Mouse (Mus musculus) mesoderm, embryonic 11.5 days (tissue): ENCODE data around the gene Thbd.
A peak's percentile ranks its signal among the peaks of the same experiment; 100 is the strongest.

Source experiments
- DNase-seq: peaks from one replicate; pipeline ENCODE4 v3.0.0-alpha.2; 2012; ENCODE audit warnings: low read depth, low spot score

The Thbd gene

DNA sequence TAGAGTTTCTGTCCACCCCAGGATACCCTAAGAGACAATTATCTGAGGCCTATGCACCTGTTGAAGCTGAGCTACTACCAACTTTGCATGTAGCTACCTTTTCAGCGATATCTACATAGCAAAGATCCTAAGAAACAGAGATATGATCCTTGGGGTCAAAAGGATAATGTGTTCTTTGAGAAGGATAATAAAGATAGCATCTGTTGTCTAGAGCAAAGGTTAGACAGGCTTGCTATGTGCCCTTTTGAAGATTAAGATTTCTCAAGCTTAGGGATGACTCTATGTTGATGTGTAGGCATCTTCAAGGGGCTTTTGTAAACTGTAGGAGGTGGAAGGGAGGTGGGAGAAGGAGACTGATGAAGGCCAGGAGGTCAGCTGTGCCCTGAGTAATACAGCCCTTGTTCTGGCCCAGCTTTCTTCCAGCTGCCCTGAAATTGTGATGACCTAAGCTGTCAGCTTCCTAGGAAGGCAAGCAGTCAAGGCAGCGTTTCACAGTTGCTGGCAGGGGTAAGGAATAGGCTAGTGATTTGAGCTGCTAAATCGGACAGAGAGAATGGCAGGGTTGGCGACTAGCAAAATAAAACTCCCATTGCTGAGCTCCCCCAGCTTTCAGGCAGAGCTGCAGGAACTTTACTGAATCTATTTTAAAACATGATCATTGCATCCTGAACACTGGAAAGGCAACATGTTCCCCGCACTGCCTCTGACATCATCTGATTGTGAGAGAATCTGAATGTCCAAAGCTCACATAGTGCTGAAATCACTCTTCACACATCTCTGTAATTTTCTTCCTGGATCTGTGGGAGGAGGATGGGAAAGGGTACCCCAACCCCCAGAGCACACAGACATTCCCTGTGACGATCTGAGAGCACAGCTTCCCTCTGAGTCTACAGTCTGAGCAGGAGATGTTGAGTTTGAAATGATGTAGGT, 20.1 kb downstream of the Thbd start:
- DNase-seq = no peak

DNA sequence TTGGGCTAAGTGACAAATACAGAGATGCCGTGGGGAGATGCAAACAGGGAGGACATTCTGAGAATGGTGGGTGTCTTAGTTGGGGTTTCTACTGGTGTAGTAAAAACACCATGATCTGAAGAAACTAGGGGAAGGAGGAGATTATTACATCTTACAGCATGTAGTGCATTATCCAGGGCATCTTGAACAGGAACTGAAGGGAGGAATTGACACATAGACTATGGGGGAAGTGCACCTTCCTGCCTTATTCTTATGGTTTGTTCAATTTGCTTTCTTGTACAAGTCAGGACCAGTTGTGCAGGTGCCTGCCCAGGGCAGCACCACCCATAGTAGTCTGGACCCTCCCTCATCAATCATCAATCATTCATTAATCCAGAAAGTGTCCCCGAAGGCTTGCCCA, 21.1 kb downstream of the Thbd start:
- no peak for DNase-seq

DNA sequence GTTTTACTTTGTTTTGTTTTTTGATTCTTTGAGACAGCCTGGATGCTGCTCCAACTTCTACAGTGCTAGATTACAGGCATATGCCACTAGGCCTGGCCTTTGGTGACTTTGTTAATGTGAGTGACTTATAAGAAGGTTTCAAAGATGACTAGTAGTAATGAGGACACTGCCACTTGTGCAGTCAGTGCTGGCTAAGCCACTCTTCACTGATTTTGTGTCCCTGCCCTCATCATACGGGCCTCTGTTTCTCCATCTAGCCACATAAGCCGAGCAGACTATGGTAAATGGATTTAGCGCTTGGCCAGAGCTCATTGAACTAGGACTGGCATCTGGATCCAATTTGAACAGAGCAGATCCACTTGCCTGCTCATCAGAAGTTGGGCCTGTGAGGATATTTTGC, 21.5 kb downstream of the Thbd start:
- no peak for DNase-seq

DNA sequence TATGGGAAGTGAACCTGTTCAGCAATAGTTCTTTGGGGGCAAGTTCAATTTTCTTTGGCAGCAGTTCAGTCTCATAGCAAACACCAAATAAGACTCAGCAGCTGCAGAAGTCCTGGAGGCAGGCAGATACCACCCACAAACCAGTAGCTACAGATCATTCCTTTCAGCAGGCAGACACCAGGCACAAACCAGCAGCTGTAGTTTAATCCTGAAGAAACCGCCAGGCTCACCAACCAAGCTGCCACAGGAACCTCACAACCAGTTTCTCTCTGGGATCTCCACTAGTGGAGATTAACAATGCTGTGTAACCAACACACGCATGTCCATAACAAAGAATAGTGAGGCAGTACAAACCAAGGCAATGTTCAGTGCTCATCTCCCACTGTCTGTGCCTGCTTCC, 26.9 kb downstream of the Thbd start:
- DNase-seq = no peak

DNA sequence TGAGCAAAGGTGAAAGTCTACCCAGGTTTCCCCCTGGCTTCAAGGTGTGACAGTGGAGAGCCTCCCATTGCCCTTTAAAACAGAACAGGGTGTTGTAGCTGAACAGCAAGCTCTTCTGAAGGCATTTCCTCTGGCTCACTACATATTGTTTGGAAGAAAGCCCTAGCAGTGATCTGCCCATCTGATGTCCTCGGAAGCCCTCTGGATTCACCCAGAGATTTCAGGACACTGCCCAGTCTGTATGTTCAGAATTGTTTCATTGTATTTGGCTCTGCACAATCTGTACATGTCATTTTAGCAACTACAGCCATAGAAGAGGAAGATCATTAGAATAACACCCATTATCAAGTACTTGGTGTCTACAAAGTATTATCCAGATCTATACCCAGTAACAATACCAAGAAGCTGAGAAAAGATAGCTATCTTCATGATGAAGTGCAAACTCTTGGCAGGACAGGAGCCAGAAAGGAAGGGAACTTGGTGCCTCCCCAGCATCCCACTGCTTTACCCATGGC, 28.0 kb downstream of the Thbd start:
- DNase-seq = no peak

DNA sequence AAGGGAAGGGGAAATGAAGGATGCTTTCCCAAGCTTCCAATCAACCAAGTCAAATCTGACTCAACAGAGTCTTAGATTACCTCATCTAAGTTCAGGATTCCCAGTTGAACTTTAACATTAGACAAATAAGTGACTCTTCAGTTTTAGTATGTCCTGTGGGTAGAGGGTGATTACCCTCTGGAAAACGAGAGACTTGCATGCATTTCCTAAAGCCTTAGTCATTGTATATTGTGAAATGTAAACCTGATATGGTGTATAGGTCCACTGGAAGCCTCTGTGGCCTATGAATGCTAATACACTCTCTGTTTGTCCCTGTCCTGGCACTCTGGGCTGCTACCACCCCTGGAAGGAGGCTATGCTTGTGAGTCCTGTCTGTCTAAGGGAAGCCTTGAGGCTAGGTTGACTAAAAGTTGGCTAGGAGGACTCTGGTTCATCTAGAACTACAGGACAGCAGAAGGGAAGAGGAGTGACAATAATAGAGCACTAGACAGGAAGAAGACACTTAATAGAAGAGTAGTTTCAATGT, 29.1 kb downstream of the Thbd start:
- no peak for DNase-seq

DNA sequence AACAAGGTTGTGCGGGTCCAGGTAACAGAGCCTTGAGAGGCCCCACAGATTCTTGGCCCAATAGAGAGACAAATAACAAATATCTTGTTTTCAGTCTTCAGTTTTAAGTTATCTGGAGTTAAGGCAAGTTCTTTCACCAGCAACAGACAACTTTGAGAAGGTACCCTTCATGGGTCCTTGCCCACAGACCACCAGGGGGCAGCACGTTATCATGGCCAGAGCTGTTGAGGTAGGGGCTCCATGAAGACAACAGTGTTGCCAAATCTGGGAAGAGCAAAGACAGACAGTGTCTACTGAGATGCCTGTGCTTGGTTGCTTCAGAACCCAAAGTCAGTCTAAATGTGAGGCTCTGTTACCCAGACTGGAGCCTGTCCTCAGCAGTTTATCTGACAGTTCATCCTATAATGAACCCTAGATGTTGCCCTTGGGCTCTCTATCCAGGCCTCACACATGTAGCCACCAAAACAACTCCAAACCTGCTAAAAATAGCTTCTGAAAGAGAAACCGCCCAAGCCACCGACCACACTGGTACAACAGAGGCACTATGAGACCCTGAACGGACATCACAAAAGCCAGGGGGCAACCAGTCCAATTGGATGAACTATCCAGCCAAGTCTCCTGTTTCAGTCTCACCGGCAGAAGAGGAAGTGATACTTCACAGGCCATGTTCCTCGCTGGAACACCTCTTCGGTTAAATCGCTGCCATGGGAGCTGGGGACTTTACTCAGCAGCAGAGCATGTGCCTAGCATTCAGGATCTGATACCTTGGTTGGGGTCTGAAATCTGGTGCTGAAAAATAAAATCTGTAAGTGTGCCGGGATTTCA, 32.5 kb downstream of the Thbd start:
- peak; percentile 55 for DNase-seq

DNA sequence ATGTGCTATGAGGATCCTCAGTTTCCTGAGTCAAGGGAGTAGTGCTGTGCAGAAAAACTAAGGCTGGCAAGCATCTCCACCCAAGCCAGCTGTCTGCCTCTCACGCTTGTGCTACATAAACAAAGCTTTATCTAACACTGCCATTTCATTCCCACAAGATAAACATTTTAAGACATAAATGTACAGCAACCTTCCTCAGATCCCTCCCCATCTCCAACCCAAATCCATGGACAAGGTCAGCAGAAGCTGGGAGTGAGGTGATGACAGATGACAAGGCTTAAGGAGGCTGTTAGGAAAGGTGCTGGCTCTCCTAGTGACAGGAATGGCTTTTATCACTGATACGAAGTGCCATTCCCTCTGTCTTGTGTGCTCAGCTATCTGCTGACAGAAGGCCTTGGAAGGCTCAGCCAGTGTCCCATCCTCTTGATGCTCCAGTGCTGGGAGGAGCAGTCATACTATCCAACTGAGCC, 34.4 kb downstream of the Thbd start:
- no peak for DNase-seq

DNA sequence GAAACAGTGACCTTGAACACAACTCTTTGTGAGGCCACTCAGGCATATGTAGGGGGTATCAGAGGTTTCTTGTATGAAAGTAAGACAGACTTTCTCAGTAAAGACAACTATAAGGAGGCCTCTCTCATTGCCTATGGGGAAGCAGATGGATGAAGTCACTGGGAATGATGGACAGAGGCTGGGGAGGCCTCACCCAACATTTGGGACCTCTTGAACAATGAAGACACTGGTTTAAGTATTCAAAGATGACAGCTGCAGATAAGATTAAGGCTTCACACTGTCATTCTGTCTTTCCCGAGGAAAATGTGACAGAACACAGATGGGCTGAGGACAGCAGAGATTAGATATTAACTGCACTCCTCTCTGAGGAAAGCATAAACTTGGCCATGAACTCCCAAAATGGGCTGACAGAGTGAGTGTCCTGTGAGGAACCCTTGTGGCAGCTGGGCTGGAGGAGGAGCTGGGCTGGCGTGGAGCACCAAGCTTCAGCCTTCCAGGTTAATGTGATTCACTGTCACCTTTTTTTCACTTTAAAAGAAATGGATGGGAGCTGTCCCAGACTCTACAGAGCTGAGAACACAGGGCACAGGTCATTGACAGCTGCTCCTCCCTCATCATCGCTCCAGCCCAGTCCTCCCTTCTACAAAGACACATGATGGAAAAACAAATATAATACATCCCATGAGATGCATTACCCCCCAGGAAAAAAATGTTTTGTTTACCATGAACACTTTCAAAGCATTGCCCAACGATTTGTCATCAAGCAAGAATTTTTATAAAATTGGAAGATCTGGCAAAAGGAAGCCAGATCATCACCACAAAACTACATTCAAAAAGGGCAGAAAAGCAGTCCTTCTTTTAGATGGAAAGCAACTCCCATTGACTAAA, 36.0 kb downstream of the Thbd start:
- no peak for DNase-seq

DNA sequence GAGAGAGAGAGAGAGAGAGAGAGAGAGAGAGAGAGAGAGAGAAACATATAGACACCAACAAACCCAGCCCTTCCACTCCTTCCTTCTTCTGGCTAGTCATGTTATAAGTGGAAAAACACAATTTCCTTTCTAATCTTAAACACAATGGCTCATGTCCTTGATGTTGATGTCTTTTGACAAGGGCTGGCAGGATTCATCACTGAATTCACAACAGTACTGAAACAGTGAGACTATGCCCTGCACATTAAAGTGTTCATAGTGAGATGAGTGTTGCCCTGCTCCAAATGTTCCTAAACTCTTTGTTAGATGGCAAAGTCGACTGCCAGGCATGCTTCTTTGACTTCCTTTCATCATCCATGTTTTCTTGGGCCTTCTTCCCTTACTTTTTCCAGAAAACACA, 42.8 kb downstream of the Thbd start:
- no peak for DNase-seq

DNA sequence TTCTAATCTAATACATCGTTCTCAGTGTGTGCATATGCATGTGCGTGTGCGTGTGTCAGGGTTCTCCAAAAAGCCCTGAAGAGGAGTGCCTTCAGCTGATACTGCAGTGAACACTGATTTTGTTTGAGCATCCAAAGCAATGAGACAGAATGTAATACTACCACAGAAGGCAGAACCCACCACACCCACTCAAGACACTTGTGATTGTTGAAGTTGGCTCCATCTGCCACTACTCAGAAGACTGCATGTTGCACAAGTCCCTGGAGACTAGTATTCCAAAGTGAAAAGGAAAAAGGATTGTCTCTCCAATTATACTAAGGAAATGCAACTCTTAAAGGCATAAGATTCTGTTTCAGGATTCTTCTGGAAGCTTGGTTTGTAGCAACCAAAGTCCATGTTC, 43.5 kb downstream of the Thbd start:
- no peak for DNase-seq

DNA sequence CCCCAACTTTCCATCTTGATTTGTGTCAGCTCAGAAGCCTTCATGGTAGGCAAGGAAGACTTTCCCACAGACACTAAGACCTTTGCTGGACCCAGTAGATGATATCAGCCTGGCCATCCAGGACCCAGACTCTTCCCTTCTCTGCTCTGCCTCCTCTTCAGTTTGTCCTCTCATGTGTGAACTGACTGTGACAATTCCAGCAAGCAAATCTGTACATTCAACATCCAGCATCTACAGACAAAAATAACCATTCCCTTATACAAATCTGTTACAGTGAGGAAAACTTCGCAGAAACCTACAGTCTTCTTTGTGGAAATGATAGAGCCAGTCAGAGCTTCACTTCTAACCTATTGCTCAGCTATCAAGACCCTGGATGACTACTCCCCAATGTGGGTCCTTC, 50.8 kb downstream of the Thbd start:
- no peak for DNase-seq
